Mouse (Mus musculus): Measurements from ENCODE around the gene Ccdc154. TPM values are rescaled to one million over a fixed set of nuclear protein-coding genes. Genes with fewer than 3 reads are reported as not detected.

Gene Ccdc154
- polyA plus RNA-seq, 1 experiment from 2014 or later: not detected

DNA sequence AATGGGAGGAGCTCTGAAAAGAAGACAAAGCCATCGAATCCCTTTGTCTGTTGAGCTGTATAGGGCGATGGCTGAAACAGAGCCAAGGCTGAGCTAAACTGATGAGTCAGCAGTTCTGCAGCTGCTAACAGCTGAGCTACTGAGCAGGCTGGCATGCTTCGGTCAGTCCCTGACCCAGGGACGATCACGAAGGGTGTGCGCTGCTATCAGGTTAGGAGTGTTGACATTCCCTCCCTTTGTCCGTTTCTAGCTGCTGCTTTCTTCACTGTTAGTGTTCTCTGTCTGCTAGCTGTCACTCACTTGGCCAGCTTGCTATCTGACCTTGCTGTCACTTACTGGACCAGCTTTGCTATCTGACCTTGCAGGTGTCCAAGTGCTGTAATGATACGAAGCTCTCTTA lies 35.2 kb upstream of the Ccdc154 start:
- peak overlapping the region; percentile 8; the same call in 1 of the 2 replicates for H3K9ac ChIP-seq (replicated peaks)
- no peak for TF ChIP-seq CTCF (IDR thresholded peaks at IDR 0.05; ENCODE audit: low read depth)
- ATAC-seq (peak; percentile 82), DNase-seq (peak; percentile 55)
- peak overlapping the region; percentile 43 for H3K4me2 ChIP-seq (ENCODE audit: low read depth, low read length)
- H3K4me3 ChIP-seq (ENCODE audit: low read depth, low read length): no peak overlapping the region
- no peaks in the 10 kb centered on the region for H3K27me3 ChIP-seq (ENCODE audit: insufficient read depth, low read length)
- H3K36me3 ChIP-seq (replicated peaks; ENCODE audit: insufficient read depth, low read length): no peaks in the 10 kb centered on the region
- H3K9me3 ChIP-seq (ENCODE audit: low read length): no peaks in the 10 kb centered on the region
- H3K27ac ChIP-seq (ENCODE audit: low read depth): peak overlapping the region; percentile 67
- peaks cover 14% of the 10 kb centered on the region for H3K4me1 ChIP-seq (ENCODE audit: insufficient read depth)
- 20% methylated on average over 8 of the region's 8 CpGs for WGBS (ENCODE audit: insufficient replicate concordance)

GRCm38 (mm10) chr17:25127681-25128080 lies 34.6 kb upstream of the Ccdc154 start:
- DNase-seq (no peak), ATAC-seq (no peak)
- Histone ChIP-seq H3K4me2 (ENCODE audit: low read depth, low read length) (peak overlapping the region; percentile 43; the same call in 1 of the 2 replicates), H3K4me3 (ENCODE audit: low read depth, low read length) (no peak overlapping the region), H3K36me3 (replicated peaks; ENCODE audit: insufficient read depth, low read length) (no peaks in the 10 kb centered on the region), H3K9me3 (ENCODE audit: low read length) (no peaks in the 10 kb centered on the region), H3K9ac (replicated peaks) (peak overlapping the region; percentile 8; the same call in 1 of the 2 replicates), H3K27ac (ENCODE audit: low read depth) (peak overlapping the region; percentile 67), H3K4me1 (ENCODE audit: insufficient read depth) (peaks cover 14% of the 10 kb centered on the region), H3K27me3 (ENCODE audit: insufficient read depth, low read length) (no peaks in the 10 kb centered on the region)
- WGBS (ENCODE audit: insufficient replicate concordance): 37% methylated on average over 9 of the region's 9 CpGs
- no peak for TF ChIP-seq EP300 (IDR thresholded peaks at IDR 0.05; ENCODE audit: low read depth)
- TF ChIP-seq CTCF (IDR thresholded peaks at IDR 0.05; ENCODE audit: low read depth): no peak

DNA sequence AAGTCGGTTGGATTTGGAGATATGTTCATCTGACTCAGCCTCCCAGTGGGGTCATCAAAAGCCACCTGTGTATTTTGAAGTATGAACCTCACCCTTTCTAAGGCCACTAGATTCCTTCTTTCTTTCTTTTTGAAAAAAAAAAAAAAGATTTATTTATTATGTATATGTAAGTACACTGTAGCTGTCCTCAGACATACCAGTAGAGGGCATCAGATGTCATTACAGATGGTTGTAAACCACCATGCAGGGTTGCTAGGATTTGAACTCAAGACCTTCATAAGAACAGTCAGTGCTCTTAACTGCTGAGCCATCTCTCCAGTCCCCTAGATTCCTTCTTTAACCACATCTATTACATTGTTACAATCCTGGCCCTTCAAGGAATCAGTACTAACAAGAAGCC lies 32.2 kb upstream of the Ccdc154 start:
- Histone ChIP-seq H3K9me3 (ENCODE audit: low read length) (no peaks in the 10 kb centered on the region), H3K27ac (ENCODE audit: low read depth) (no peak overlapping the region), H3K4me2 (ENCODE audit: low read depth, low read length) (no peak overlapping the region), H3K9ac (replicated peaks) (no peak overlapping the region), H3K36me3 (replicated peaks; ENCODE audit: insufficient read depth, low read length) (no peaks in the 10 kb centered on the region), H3K4me3 (ENCODE audit: low read depth, low read length) (no peak overlapping the region), H3K4me1 (ENCODE audit: insufficient read depth) (peaks cover 26% of the 10 kb centered on the region), H3K27me3 (ENCODE audit: insufficient read depth, low read length) (no peaks in the 10 kb centered on the region)
- ATAC-seq: no peak
- TF ChIP-seq EP300 (IDR thresholded peaks at IDR 0.05; ENCODE audit: low read depth) (no peak), CTCF (IDR thresholded peaks at IDR 0.05; ENCODE audit: low read depth) (peak; percentile 38; the same call in 1 of the 2 replicates)
- WGBS (ENCODE audit: insufficient replicate concordance): 72% methylated on average over 1 of the region's 1 CpGs
- no peak for DNase-seq

DNA sequence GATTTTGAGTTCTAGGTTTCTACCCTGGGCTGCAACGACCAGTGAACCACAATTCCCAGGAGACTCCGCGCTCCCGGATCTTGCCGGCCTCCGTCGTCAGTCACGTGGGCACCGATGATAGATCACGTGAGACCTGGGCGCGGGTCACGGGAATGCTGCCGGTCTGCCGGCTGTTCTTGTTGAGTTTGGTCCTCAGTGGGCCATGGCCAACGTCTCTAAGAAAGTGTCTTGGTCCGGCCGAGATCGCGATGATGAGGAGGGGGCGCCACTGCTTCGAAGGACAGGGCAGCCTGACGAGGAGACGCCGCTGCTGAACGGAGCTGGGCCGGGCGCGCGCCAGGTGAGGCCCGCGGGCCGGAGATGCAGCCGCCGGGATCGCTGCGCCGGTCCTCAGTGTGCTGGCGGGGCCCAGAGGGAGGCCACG lies 29.0 kb upstream of the Ccdc154 start, which contains the start of gene Clcn7:
Gene Clcn7, plus strand, starts transcription at position 117 of the 424 bp plus-strand sequence.
- TF ChIP-seq CTCF (IDR thresholded peaks at IDR 0.05; ENCODE audit: low read depth): 0 out of 2 replicates have a peak, but pooled peaks have one; percentile 2
- peak; percentile 40; the same call in 1 of the 2 replicates for TF ChIP-seq EP300 (IDR thresholded peaks at IDR 0.05; ENCODE audit: low read depth)
- ATAC-seq: peak; percentile 97
- WGBS (ENCODE audit: insufficient replicate concordance): under 1% methylated on average over 37 of the region's 40 CpGs

DNA sequence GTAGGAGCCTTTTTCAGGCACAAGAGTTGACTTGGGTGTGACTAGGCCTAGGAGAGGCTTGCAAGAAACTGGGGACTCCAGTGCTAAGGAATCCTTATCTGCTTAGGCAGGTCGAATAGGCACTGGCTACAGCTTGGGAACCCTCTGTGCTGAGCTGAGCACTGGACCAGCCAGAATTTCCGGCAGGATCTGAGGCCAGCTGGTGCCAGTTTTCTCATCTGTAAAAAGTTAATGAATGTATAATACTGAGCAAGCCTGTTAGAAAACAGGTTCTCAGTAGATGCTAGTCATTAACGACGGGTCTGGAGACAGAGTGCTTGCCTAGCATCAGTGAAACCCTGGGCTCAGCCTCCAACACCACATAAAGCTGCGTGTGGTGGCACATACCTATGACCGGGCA lies 26.6 kb upstream of the Ccdc154 start:
- DNase-seq: no peak
- Histone ChIP-seq H3K36me3 (replicated peaks; ENCODE audit: insufficient read depth, low read length) (no peaks in the 10 kb centered on the region), H3K4me3 (ENCODE audit: low read depth, low read length) (no peak overlapping the region), H3K9me3 (ENCODE audit: low read length) (no peaks in the 10 kb centered on the region), H3K27me3 (ENCODE audit: insufficient read depth, low read length) (no peaks in the 10 kb centered on the region), H3K9ac (replicated peaks) (no peak overlapping the region), H3K27ac (ENCODE audit: low read depth) (no peak overlapping the region), H3K4me1 (ENCODE audit: insufficient read depth) (peaks cover 11% of the 10 kb centered on the region), H3K4me2 (ENCODE audit: low read depth, low read length) (no peak overlapping the region)
- no peak for TF ChIP-seq CTCF (IDR thresholded peaks at IDR 0.05; ENCODE audit: low read depth)
- TF ChIP-seq EP300 (IDR thresholded peaks at IDR 0.05; ENCODE audit: low read depth): no peak
- 85% methylated on average over 6 of the region's 6 CpGs for WGBS (ENCODE audit: insufficient replicate concordance)
- no peak for ATAC-seq

More for the DNA sequence above, 29.0 kb upstream of the Ccdc154 start, which contains the start of gene Clcn7:
- Histone ChIP-seq H3K4me2 (ENCODE audit: low read depth, low read length) (peak within 1 kb of the TSS; percentile 80), H3K36me3 (replicated peaks; ENCODE audit: insufficient read depth, low read length) (no peaks in the 10 kb centered on the region), H3K9me3 (ENCODE audit: low read length) (no peaks in the 10 kb centered on the region), H3K9ac (replicated peaks) (peak within 1 kb of the TSS; percentile 84), H3K4me3 (ENCODE audit: low read depth, low read length) (peak within 1 kb of the TSS; percentile 86), H3K4me1 (ENCODE audit: insufficient read depth) (peaks cover 11% of the 10 kb centered on the region), H3K27me3 (ENCODE audit: insufficient read depth, low read length) (no peaks in the 10 kb centered on the region), H3K27ac (ENCODE audit: low read depth) (0 out of 2 replicates have a peak within 1 kb of the TSS, but pooled peaks have one; percentile 26)
- peak; percentile 93 for DNase-seq

GRCm38 (mm10) chr17:25138803-25139202 lies 23.5 kb upstream of the Ccdc154 start:
- H3K9ac ChIP-seq (replicated peaks): no peak overlapping the region
- ATAC-seq (no peak), DNase-seq (no peak)
- H3K4me3 ChIP-seq (ENCODE audit: low read depth, low read length): no peak overlapping the region
- no peaks in the 10 kb centered on the region for H3K36me3 ChIP-seq (replicated peaks; ENCODE audit: insufficient read depth, low read length)
- H3K4me2 ChIP-seq (ENCODE audit: low read depth, low read length): no peak overlapping the region
- WGBS (ENCODE audit: insufficient replicate concordance): 79% methylated on average over 1 of the region's 1 CpGs
- TF ChIP-seq CTCF (IDR thresholded peaks at IDR 0.05; ENCODE audit: low read depth): no peak
- TF ChIP-seq EP300 (IDR thresholded peaks at IDR 0.05; ENCODE audit: low read depth): no peak
- H3K9me3 ChIP-seq (ENCODE audit: low read length): no peaks in the 10 kb centered on the region
- peaks cover 9% of the 10 kb centered on the region for H3K4me1 ChIP-seq (ENCODE audit: insufficient read depth)
- H3K27me3 ChIP-seq (ENCODE audit: insufficient read depth, low read length): no peaks in the 10 kb centered on the region
- no peak overlapping the region for H3K27ac ChIP-seq (ENCODE audit: low read depth)

Measured in liver, postnatal 0 days (tissue).